Mouse (Mus musculus) left cerebral cortex, adult 9 months (tissue): ENCODE measurements at regions not wholly inside any gene's neighbourhood (a gene's known extent, or its start where the extent isn't known, plus 50 kb on each side); places are given as distances from the start of the nearest gene placed in this dataset.

Experiments
- DNase-seq, 2 experiments: peaks; one replicate each; pipeline ENCODE4 v3.0.0; 2022; ENCODE audit warnings: low spot score in 2 of 2

- DNase-seq = peak in 1 of 2 experiments; percentile 59
Measured at GRCm38 (mm10) chr16:13204948-13205470, 51.3 kb upstream of the Mrtfb start.

GRCm38 (mm10) chr16:13205855-13206254 is 50.4 kb upstream of the Mrtfb start:
- no peak for DNase-seq
